Mouse (Mus musculus): Measurements from ENCODE around the gene Grm8. TPM values are rescaled to one million over a fixed set of nuclear protein-coding genes. Genes with fewer than 3 reads are reported as not detected.

Gene Grm8
- polyA plus RNA-seq, 1 experiment = 0.51 TPM

- DNase-seq = no peak
- no peak overlapping the region for H3K27ac ChIP-seq (ENCODE audit: control insufficient read depth, insufficient read depth, low read length)
- no peak overlapping the region for H3K4me3 ChIP-seq (ENCODE audit: control insufficient read depth, insufficient read depth, low read length)
- no peaks in the 10 kb centered on the region for H3K4me1 ChIP-seq (replicated peaks; ENCODE audit: control insufficient read depth, insufficient read depth, low read length)
- H3K27me3 ChIP-seq (ENCODE audit: control insufficient read depth, insufficient read depth, low read length) = no peaks in the 10 kb centered on the region
- WGBS = 94% methylated on average over 3 of the region's 3 CpGs
- H3K36me3 ChIP-seq (ENCODE audit: control insufficient read depth, insufficient read depth, low read length) = no peaks in the 10 kb centered on the region
- TF ChIP-seq CTCF (IDR thresholded peaks at IDR 0.05; ENCODE audit: borderline replicate concordance, control insufficient read depth, extremely low read depth, insufficient read depth, low read length, poor library complexity) (no peak), POLR2A (IDR thresholded peaks at IDR 0.05; ENCODE audit: control insufficient read depth, extremely low read depth, insufficient read depth, low read length, poor library complexity) (no peak)
Observed at GRCm38 (mm10) chr6:28075534-28075933, 59.4 kb downstream of the Grm8 start.

- no peak overlapping the region for H3K4me3 ChIP-seq (ENCODE audit: control insufficient read depth, insufficient read depth, low read length)
- no peaks in the 10 kb centered on the region for H3K4me1 ChIP-seq (replicated peaks; ENCODE audit: control insufficient read depth, insufficient read depth, low read length)
- no peak for DNase-seq
- TF ChIP-seq CTCF (IDR thresholded peaks at IDR 0.05; ENCODE audit: borderline replicate concordance, control insufficient read depth, extremely low read depth, insufficient read depth, low read length, poor library complexity) = no peak
- TF ChIP-seq POLR2A (IDR thresholded peaks at IDR 0.05; ENCODE audit: control insufficient read depth, extremely low read depth, insufficient read depth, low read length, poor library complexity) = no peak
- H3K36me3 ChIP-seq (ENCODE audit: control insufficient read depth, insufficient read depth, low read length) = no peaks in the 10 kb centered on the region
- 73% methylated on average over 3 of the region's 3 CpGs for WGBS
- H3K27me3 ChIP-seq (ENCODE audit: control insufficient read depth, insufficient read depth, low read length) = no peaks in the 10 kb centered on the region
- H3K27ac ChIP-seq (ENCODE audit: control insufficient read depth, insufficient read depth, low read length) = no peak overlapping the region
Observed at GRCm38 (mm10) chr6:28074470-28074869, 60.5 kb downstream of the Grm8 start.

GRCm38 (mm10) chr6:28051966-28052365 is 83.0 kb downstream of the Grm8 start:
- WGBS = 92% methylated on average over 2 of the region's 2 CpGs

GRCm38 (mm10) chr6:28042339-28042738 is 92.6 kb downstream of the Grm8 start:
- Histone ChIP-seq H3K4me3 (ENCODE audit: control insufficient read depth, insufficient read depth, low read length) (no peak overlapping the region), H3K27ac (ENCODE audit: control insufficient read depth, insufficient read depth, low read length) (no peak overlapping the region), H3K36me3 (ENCODE audit: control insufficient read depth, insufficient read depth, low read length) (no peaks in the 10 kb centered on the region), H3K4me1 (replicated peaks; ENCODE audit: control insufficient read depth, insufficient read depth, low read length) (no peaks in the 10 kb centered on the region), H3K27me3 (ENCODE audit: control insufficient read depth, insufficient read depth, low read length) (no peaks in the 10 kb centered on the region)
- 90% methylated on average over 3 of the region's 3 CpGs for WGBS
- DNase-seq = no peak
- no peak for TF ChIP-seq CTCF (IDR thresholded peaks at IDR 0.05; ENCODE audit: borderline replicate concordance, control insufficient read depth, extremely low read depth, insufficient read depth, low read length, poor library complexity)
- TF ChIP-seq POLR2A (IDR thresholded peaks at IDR 0.05; ENCODE audit: control insufficient read depth, extremely low read depth, insufficient read depth, low read length, poor library complexity) = no peak

More at GRCm38 (mm10) chr6:28051966-28052365, 83.0 kb downstream of the Grm8 start:
- no peak for DNase-seq
- Histone ChIP-seq H3K27ac (ENCODE audit: control insufficient read depth, insufficient read depth, low read length) (no peak overlapping the region), H3K4me1 (replicated peaks; ENCODE audit: control insufficient read depth, insufficient read depth, low read length) (no peaks in the 10 kb centered on the region), H3K4me3 (ENCODE audit: control insufficient read depth, insufficient read depth, low read length) (no peak overlapping the region), H3K27me3 (ENCODE audit: control insufficient read depth, insufficient read depth, low read length) (no peaks in the 10 kb centered on the region), H3K36me3 (ENCODE audit: control insufficient read depth, insufficient read depth, low read length) (no peaks in the 10 kb centered on the region)
- TF ChIP-seq POLR2A (IDR thresholded peaks at IDR 0.05; ENCODE audit: control insufficient read depth, extremely low read depth, insufficient read depth, low read length, poor library complexity) (no peak), CTCF (IDR thresholded peaks at IDR 0.05; ENCODE audit: borderline replicate concordance, control insufficient read depth, extremely low read depth, insufficient read depth, low read length, poor library complexity) (no peak)

GRCm38 (mm10) chr6:28040815-28041214 is 94.2 kb downstream of the Grm8 start:
- Histone ChIP-seq H3K4me1 (replicated peaks; ENCODE audit: control insufficient read depth, insufficient read depth, low read length) (no peaks in the 10 kb centered on the region), H3K27ac (ENCODE audit: control insufficient read depth, insufficient read depth, low read length) (no peak overlapping the region), H3K4me3 (ENCODE audit: control insufficient read depth, insufficient read depth, low read length) (no peak overlapping the region), H3K36me3 (ENCODE audit: control insufficient read depth, insufficient read depth, low read length) (no peaks in the 10 kb centered on the region), H3K27me3 (ENCODE audit: control insufficient read depth, insufficient read depth, low read length) (no peaks in the 10 kb centered on the region)
- 97% methylated on average over 1 of the region's 1 CpGs for WGBS
- TF ChIP-seq POLR2A (IDR thresholded peaks at IDR 0.05; ENCODE audit: control insufficient read depth, extremely low read depth, insufficient read depth, low read length, poor library complexity) = no peak
- TF ChIP-seq CTCF (IDR thresholded peaks at IDR 0.05; ENCODE audit: borderline replicate concordance, control insufficient read depth, extremely low read depth, insufficient read depth, low read length, poor library complexity) = no peak
- no peak for DNase-seq

GRCm38 (mm10) chr6:28032006-28032405 is 103.0 kb downstream of the Grm8 start:
- H3K4me1 ChIP-seq (replicated peaks; ENCODE audit: control insufficient read depth, insufficient read depth, low read length) = no peaks in the 10 kb centered on the region
- no peaks in the 10 kb centered on the region for H3K27me3 ChIP-seq (ENCODE audit: control insufficient read depth, insufficient read depth, low read length)
- 96% methylated on average over 4 of the region's 4 CpGs for WGBS
- no peak overlapping the region for H3K4me3 ChIP-seq (ENCODE audit: control insufficient read depth, insufficient read depth, low read length)
- no peaks in the 10 kb centered on the region for H3K36me3 ChIP-seq (ENCODE audit: control insufficient read depth, insufficient read depth, low read length)
- DNase-seq = no peak
- no peak overlapping the region for H3K27ac ChIP-seq (ENCODE audit: control insufficient read depth, insufficient read depth, low read length)
- no peak for TF ChIP-seq POLR2A (IDR thresholded peaks at IDR 0.05; ENCODE audit: control insufficient read depth, extremely low read depth, insufficient read depth, low read length, poor library complexity)
- no peak for TF ChIP-seq CTCF (IDR thresholded peaks at IDR 0.05; ENCODE audit: borderline replicate concordance, control insufficient read depth, extremely low read depth, insufficient read depth, low read length, poor library complexity)

GRCm38 (mm10) chr6:28017653-28018052 is 117.3 kb downstream of the Grm8 start:
- Histone ChIP-seq H3K36me3 (ENCODE audit: control insufficient read depth, insufficient read depth, low read length) (no peaks in the 10 kb centered on the region), H3K4me3 (ENCODE audit: control insufficient read depth, insufficient read depth, low read length) (no peak overlapping the region), H3K27ac (ENCODE audit: control insufficient read depth, insufficient read depth, low read length) (no peak overlapping the region), H3K27me3 (ENCODE audit: control insufficient read depth, insufficient read depth, low read length) (no peaks in the 10 kb centered on the region), H3K4me1 (replicated peaks; ENCODE audit: control insufficient read depth, insufficient read depth, low read length) (no peaks in the 10 kb centered on the region)
- no peak for TF ChIP-seq CTCF (IDR thresholded peaks at IDR 0.05; ENCODE audit: borderline replicate concordance, control insufficient read depth, extremely low read depth, insufficient read depth, low read length, poor library complexity)
- TF ChIP-seq POLR2A (IDR thresholded peaks at IDR 0.05; ENCODE audit: control insufficient read depth, extremely low read depth, insufficient read depth, low read length, poor library complexity) = no peak
- WGBS = 89% methylated on average over 1 of the region's 1 CpGs
- no peak for DNase-seq
